Mouse (Mus musculus) liver, embryonic 11.5 days (tissue): Measurements from ENCODE around the gene Ttyh3. TPM values are rescaled to one million over a fixed set of nuclear protein-coding genes. Genes with fewer than 3 reads are reported as not detected.

Source experiments
- ATAC-seq: fragments of 200-750 bp; cut with Nextera tagmentation; replicated peaks from 2 replicates; pipeline ENCODE4 v1.8.0; 2017; ENCODE audit warnings: moderate number of reproducible peaks, mild to moderate bottlenecking, moderate TSS enrichment, moderate library complexity; ENCODE audit not compliant: low FRiP score
- DNase-seq: peaks from one replicate; pipeline ENCODE4 v3.0.0-alpha.2; 2017; ENCODE audit warnings: low spot score
- H3K27ac ChIP-seq: fragments of 300-500 bp; sonication (generic); 2 replicates; pipeline ENCODE4 v1.5.1; 2014; ENCODE audit warnings: mild to moderate bottlenecking, low read depth, low read length, control low read depth
- H3K27me3 ChIP-seq: fragments of 300-500 bp; sonication (generic); replicated peaks from 2 replicates; pipeline ENCODE4 v1.6.1; 2014; ENCODE audit warnings: low read length, mixed read lengths; ENCODE audit not compliant: control insufficient read depth, insufficient read depth
- H3K36me3 ChIP-seq: fragments of 300-500 bp; sonication (generic); 2 replicates; pipeline ENCODE4 v1.6.1; 2014; ENCODE audit warnings: mild to moderate bottlenecking, low read length, moderate library complexity, mixed read lengths; ENCODE audit not compliant: control insufficient read depth, insufficient read depth
- H3K4me1 ChIP-seq: fragments of 300-500 bp; sonication (generic); replicated peaks from 2 replicates; pipeline ENCODE4 v1.6.1; 2014; ENCODE audit warnings: low read length, mixed read lengths; ENCODE audit not compliant: control insufficient read depth, insufficient read depth
- H3K4me2 ChIP-seq: fragments of 300-500 bp; sonication (generic); 2 replicates; pipeline ENCODE4 v1.6.1; 2014; ENCODE audit warnings: mild to moderate bottlenecking, control low read depth, moderate library complexity
- H3K4me3 ChIP-seq: fragments of 300-500 bp; sonication (generic); 2 replicates; pipeline ENCODE4 v1.5.1; 2014; ENCODE audit warnings: low read depth, low read length, control low read depth
- H3K9ac ChIP-seq: fragments of 300-500 bp; sonication (generic); 2 replicates; pipeline ENCODE4 v1.6.1; 2014; ENCODE audit warnings: low read depth, low read length, control low read depth
- H3K9me3 ChIP-seq: fragments of 300-500 bp; sonication (generic); 2 replicates; pipeline ENCODE4 v1.6.1; 2016; ENCODE audit warnings: low read length, inconsistent platforms, mixed read lengths; ENCODE audit not compliant: control insufficient read depth
- WGBS: fragments of 180-500 bp; shearing (Covaris S2); extraction: QIAGEN DNeasy Blood & Tissue Kit; methylation state at CpG from one replicate; pipeline ENCODE4 v1.1.7; 2014; 5-methylcytosine and 5-hydroxymethylcytosine counted together
- polyA plus RNA-seq: library from polyadenylated mRNA; unstranded; fragments of >200 nt; fragmentation: Nextera tagmentation; extraction: Ambion mirVana; gene quantifications from 2 replicates; pipeline ENCODE4 v1.2.1, GENCODE M21; 2014

Gene Ttyh3
- polyA plus RNA-seq, 1 experiment from 2014 or later: 26.5 TPM

DNA sequence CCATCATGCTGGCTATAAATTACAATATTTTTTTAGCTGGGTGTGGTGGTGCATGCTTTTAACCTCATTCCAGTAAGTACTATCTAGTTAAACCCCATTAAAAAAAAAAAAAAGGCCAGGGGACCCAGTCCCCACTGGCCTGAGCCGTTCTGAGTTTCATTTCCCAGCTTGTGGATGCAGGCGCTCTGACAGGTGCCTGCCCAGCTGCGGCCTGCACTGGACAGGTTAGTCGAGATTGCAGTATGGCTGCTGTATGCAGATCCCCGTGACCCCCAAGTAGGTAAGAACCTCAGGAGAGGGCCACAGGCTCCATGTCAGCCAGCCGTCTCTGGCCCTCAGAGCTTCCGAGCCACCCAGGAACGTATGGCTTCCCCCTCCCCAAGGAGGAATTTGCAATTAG lies 12.6 kb upstream of the Ttyh3 start:
- Histone ChIP-seq H3K4me3 (no peak overlapping the region), H3K9me3 (no peaks in the 10 kb centered on the region), H3K36me3 (no peaks in the 10 kb centered on the region), H3K4me2 (no peak overlapping the region), H3K4me1 (peaks cover 17% of the 10 kb centered on the region), H3K27ac (no peak overlapping the region), H3K9ac (no peak overlapping the region), H3K27me3 (no peaks in the 10 kb centered on the region)
- DNase-seq: no peak
- no peak for ATAC-seq
- WGBS: 76% methylated on average over 8 of the region's 8 CpGs

DNA sequence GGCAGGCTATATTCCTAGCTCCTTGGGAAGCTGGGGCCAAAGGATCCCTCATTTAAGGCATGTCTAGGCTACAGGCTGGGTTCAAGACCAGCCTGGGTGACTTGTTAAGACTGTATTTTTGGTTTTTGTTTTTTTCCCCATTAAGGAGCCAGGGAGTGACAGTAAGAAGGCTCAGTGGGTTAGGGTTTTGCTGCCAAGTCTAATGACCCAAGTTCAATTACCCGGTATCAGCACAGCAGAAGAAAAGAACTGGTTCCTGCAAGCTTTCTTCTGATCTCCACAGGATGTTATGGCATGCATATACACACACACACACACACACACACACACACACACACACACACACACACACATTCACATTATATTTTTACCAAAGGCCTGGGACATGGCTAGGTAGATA lies 11.6 kb upstream of the Ttyh3 start:
- H3K27me3 ChIP-seq: no peaks in the 10 kb centered on the region
- ATAC-seq (no peak), DNase-seq (no peak)
- H3K4me1 ChIP-seq: peaks cover 17% of the 10 kb centered on the region
- H3K4me3 ChIP-seq: no peak overlapping the region
- WGBS: 86% methylated on average over 1 of the region's 1 CpGs
- no peaks in the 10 kb centered on the region for H3K9me3 ChIP-seq
- no peak overlapping the region for H3K27ac ChIP-seq
- H3K9ac ChIP-seq: no peak overlapping the region
- H3K4me2 ChIP-seq: no peak overlapping the region
- H3K36me3 ChIP-seq: no peaks in the 10 kb centered on the region

DNA sequence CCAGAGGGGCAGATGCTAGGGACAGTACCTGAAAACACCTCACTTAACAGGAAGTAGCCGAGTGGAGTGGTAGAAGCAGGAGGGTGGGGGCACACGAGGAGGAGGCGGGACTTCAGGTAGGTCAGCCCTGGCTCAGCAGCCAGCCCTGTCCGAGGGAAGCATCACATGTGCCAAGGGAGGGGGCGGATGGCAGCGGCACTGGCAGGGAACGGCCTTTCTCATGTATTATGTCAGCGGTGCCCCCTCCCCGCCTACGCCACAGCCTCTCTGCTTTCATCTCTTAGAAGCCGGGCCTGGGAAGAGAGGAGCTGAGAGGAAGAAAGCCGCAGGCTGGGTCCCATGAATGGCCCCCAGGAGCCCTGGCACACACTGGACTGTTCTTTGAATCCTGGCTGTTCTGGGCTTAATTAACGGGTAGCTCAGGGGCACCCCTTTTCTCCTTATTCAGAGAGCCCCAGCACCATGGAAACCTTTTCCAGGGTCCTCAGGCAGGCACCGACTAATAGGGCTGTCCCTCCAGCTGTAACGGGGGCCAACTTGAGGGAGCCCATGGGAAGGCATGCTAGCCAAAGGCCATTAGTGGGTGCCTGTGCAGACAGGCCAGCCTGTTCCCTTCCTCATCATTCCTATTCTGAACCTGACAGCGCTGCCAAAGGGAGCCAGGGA lies 10.9 kb upstream of the Ttyh3 start:
- peaks cover 17% of the 10 kb centered on the region for H3K4me1 ChIP-seq
- H3K4me3 ChIP-seq: no peak overlapping the region
- H3K27ac ChIP-seq: no peak overlapping the region
- H3K9me3 ChIP-seq: no peaks in the 10 kb centered on the region
- no peak overlapping the region for H3K4me2 ChIP-seq
- no peak for DNase-seq
- no peaks in the 10 kb centered on the region for H3K36me3 ChIP-seq
- no peak for ATAC-seq
- 54% methylated on average over 16 of the region's 16 CpGs for WGBS
- H3K9ac ChIP-seq: no peak overlapping the region
- H3K27me3 ChIP-seq: no peaks in the 10 kb centered on the region

GRCm38 (mm10) chr5:140654096-140654845 lies 5.4 kb upstream of the Ttyh3 start:
- no peak overlapping the region for H3K9ac ChIP-seq
- no peak overlapping the region for H3K27ac ChIP-seq
- no peak overlapping the region for H3K4me2 ChIP-seq
- 76% methylated on average over 15 of the region's 15 CpGs for WGBS
- no peaks in the 10 kb centered on the region for H3K36me3 ChIP-seq
- no peaks in the 10 kb centered on the region for H3K9me3 ChIP-seq
- no peak for DNase-seq
- peaks cover 10% of the 10 kb centered on the region for H3K4me1 ChIP-seq
- H3K4me3 ChIP-seq: no peak overlapping the region
- H3K27me3 ChIP-seq: 0 out of 2 replicates have a peak, but pooled peaks cover 2% of the 10 kb centered on the region
- ATAC-seq: no peak

DNA sequence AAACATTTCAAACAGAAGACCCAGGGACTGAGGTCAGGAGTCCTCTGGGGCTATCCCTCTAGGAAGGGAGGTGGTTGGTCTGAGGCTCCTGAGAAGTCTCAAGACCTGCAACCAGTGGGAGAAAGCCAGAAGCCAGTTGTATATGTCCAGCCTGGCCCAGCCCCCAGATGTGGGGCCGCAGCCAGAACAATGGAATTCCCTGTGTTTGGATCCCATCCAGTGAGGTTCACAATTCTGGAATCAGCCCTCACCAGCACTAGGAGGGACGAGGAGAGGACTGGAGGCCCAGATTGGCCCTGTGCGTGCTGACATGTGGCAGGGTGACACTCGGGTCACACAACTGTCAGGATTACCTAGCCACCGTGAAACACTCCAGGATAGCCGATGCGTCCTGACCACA lies 3.8 kb upstream of the Ttyh3 start:
- Histone ChIP-seq H3K4me1 (peaks cover 19% of the 10 kb centered on the region), H3K4me3 (no peak overlapping the region), H3K9me3 (no peaks in the 10 kb centered on the region), H3K9ac (no peak overlapping the region), H3K4me2 (no peak overlapping the region), H3K27ac (no peak overlapping the region), H3K27me3 (0 out of 2 replicates have a peak, but pooled peaks cover 2% of the 10 kb centered on the region), H3K36me3 (no peaks in the 10 kb centered on the region)
- 84% methylated on average over 7 of the region's 7 CpGs for whole genome bisulfite sequencing
- DNase-seq: no peak
- ATAC-seq: no peak

GRCm38 (mm10) chr5:140651231-140651630 lies 2.4 kb upstream of the Ttyh3 start:
- 71% methylated on average over 11 of the region's 11 CpGs for WGBS
- Histone ChIP-seq H3K9ac (no peak overlapping the region), H3K4me3 (no peak overlapping the region), H3K36me3 (no peaks in the 10 kb centered on the region; the same call in 1 of the 2 replicates), H3K4me2 (no peak overlapping the region), H3K9me3 (no peaks in the 10 kb centered on the region), H3K4me1 (peaks cover 33% of the 10 kb centered on the region), H3K27ac (no peak overlapping the region), H3K27me3 (0 out of 2 replicates have a peak, but pooled peaks cover 2% of the 10 kb centered on the region)
- DNase-seq (no peak), ATAC-seq (no peak)

DNA sequence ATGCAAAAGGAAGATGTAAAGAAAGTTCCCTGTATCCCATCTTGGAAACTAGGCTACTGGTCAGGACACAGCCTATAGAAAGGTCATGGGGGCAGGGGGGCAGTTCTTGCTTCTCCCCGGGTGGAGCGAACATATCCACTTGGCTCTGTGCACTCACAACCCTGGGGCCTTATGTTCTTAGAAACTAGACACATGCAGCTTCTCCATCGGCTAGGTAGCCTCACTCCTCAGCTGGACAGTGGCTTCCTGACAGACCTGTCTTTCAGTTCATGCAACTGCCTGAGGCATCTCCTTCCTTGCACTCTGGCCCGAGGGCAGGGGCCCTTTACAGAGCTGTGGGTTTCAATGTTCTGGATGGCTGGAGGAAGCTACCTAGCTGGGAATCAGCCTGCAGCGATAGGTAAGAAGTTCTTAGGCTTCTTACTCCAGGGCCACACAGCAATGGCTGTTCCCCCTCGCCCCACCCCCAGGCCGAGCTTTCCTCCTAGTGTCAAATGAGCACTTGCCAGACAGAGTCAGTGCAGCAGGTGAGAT lies 1.1 kb upstream of the Ttyh3 start:
- Histone ChIP-seq H3K4me3 (peak overlapping the region; percentile 95; the same call in 1 of the 2 replicates), H3K9me3 (no peaks in the 10 kb centered on the region), H3K27ac (peak overlapping the region; percentile 89), H3K27me3 (0 out of 2 replicates have a peak, but pooled peaks cover 2% of the 10 kb centered on the region), H3K9ac (peak overlapping the region; percentile 63), H3K4me1 (peaks cover 46% of the 10 kb centered on the region), H3K36me3 (no peaks in the 10 kb centered on the region; the same call in 1 of the 2 replicates), H3K4me2 (peak overlapping the region; percentile 87)
- 64% methylated on average over 7 of the region's 7 CpGs for WGBS
- ATAC-seq (no peak), DNase-seq (no peak)

GRCm38 (mm10) chr5:140649101-140649667 lies 353 bp upstream of the Ttyh3 start:
- Histone ChIP-seq H3K4me3 (peak overlapping the region; percentile 95), H3K36me3 (peaks cover 3% of the 10 kb centered on the region; the same call in 1 of the 2 replicates), H3K27me3 (0 out of 2 replicates have a peak, but pooled peaks cover 2% of the 10 kb centered on the region), H3K4me2 (peak overlapping the region; percentile 87), H3K9ac (peak overlapping the region; percentile 63), H3K4me1 (peaks cover 53% of the 10 kb centered on the region), H3K9me3 (no peaks in the 10 kb centered on the region), H3K27ac (peak overlapping the region; percentile 89)
- WGBS: 4% methylated on average over 26 of the region's 26 CpGs
- DNase-seq (peak; percentile 97), ATAC-seq (peak; percentile 89)
